Mouse (Mus musculus) retina, embryonic 14.5 days (tissue): Measurements from ENCODE around the gene Olfr851.

Experiments
- DNase-seq: peaks from one replicate; pipeline ENCODE4 v3.0.0-alpha.2; 2015; ENCODE audit warnings: low spot score

The Olfr851 gene

DNA sequence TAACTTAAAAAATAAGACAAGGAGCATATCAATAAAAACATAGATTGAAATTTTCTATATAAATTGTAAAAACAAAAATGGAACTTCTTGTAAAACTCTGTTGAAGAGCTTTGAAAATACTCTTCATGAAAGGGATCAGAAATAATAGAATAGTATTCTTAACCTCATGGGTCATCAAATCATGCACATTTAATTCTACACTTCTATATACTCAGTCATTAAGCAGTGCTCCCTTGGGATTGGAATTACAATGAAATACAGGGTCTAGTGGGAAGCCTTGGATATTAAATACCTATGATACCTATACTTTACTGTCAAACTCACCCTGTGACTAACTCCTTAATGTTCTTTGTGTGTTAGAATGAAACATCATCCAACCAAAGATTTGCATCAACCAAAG lies at the start of gene Olfr851:
Gene Olfr851, plus strand, starts transcription at position 301 of the 400 bp plus-strand sequence.
- no peak for DNase-seq

DNA sequence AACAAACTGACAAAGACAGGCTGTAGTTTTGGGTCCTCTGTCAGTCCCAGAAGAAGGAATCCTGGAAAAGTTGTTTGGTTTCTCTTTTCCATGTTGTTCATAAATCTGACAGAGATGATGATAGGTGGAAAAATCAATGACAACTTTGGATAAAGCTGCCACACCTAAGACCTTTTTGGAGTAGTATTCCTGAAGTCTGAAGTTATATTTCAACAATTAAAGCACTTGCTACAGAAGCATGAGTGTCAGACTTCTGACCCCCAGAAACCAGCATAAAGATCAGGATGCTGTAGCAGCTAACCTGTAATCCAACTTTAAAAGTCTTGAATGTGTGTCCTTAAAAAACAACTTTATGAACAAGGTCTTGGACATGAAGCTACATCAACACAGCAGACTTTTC lies 14.9 kb upstream of the Olfr851 start, which contains the start of gene Olfr850:
Gene Olfr850, minus strand, starts transcription at position 101 of the 400 bp plus-strand sequence.
- DNase-seq: no peak

DNA sequence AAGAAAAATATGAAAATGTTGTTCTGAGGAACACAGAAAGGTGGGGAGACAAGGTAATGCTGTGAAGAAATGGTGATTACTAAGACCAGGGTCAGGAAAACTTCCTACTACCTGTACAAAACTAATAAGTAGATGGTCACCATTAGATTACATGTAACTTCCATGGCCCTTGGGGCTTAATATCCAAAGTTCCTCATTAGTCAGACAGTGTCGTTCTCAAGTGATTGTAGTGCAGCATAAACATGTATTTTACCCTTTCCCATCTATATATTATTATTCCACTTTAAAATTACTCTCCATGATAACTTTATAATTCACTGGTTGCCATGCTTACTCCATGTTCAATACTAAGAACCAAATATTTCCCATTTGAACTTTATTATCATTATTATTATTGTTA lies 47.9 kb downstream of the Olfr851 start, which contains the start of gene Olfr853:
Gene Olfr853, minus strand, starts transcription at position 101 of the 400 bp plus-strand sequence.
- no peak for DNase-seq
